Mouse (Mus musculus): Measurements from ENCODE around the gene Abhd16b.

DNA sequence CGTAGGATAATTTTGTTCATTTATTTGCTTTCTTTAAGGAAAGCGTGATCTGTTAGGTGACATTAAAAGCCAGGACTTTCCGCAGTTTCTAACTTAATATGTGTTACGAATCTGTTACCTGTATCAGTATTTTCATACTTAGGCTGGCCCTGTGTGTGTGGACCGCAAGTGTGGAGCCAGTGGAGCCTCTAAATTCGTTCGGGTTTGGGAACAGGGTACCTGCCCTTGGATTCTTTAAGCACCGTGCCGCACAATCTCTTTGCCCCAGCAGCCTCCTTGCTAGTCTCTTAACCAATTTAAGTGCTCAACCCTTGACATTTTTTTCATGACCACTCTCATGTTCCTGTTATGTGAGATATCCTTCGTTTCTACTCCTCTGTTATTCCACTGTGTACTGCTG, 28.5 kb downstream of the Abhd16b start:
- TF ChIP-seq CTCF (IDR thresholded peaks at IDR 0.05; ENCODE audit: low read depth): no peak
- no peak for TF ChIP-seq EP300 (IDR thresholded peaks at IDR 0.05; ENCODE audit: low read depth)

All from heart, postnatal 0 days (tissue).